Mouse (Mus musculus) cortical plate, adult 2 months (tissue): ENCODE data around the gene Cdk5.

Experiments used
- CTCF ChIP-seq: fragments of 200-500 bp; IDR thresholded peaks from 2 replicates; pipeline ENCODE4 v1.5.1; 2011; ENCODE audit warnings: mild to moderate bottlenecking, control low read depth, low read length; ENCODE audit not compliant: insufficient read depth; ENCODE audit errors: extremely low read depth
- POLR2A ChIP-seq: fragments of 200-500 bp; IDR thresholded peaks from 2 replicates; pipeline ENCODE4 v1.6.1; 2011; ENCODE audit warnings: mild to moderate bottlenecking, low read length, control low read depth; ENCODE audit not compliant: insufficient read depth; ENCODE audit errors: extremely low read depth

- no peak for TF ChIP-seq CTCF
- TF ChIP-seq POLR2A = no peak
Observed at GRCm38 (mm10) chr5:24380499-24380898, 42.8 kb downstream of the Cdk5 start.
